Mouse (Mus musculus) hindbrain, embryonic 10.5 days (tissue): Measurements from ENCODE around the gene Miga2. TPM values are rescaled to one million over a fixed set of nuclear protein-coding genes. Genes with fewer than 3 reads are reported as not detected.
A peak's percentile ranks its signal among the peaks of the same experiment; 100 is the strongest.

ENCODE experiments used
- DNase-seq: peaks from one replicate; pipeline ENCODE4 v3.0.0-alpha.2; 2017; ENCODE audit warnings: low spot score
- H3K27ac ChIP-seq: fragments of 300-500 bp; sonication (generic); 2 replicates; pipeline ENCODE4 v1.5.1; 2016; ENCODE audit warnings: mild to moderate bottlenecking, moderate library complexity
- H3K27me3 ChIP-seq: fragments of 300-500 bp; sonication (generic); 2 replicates; pipeline ENCODE4 v1.6.1; 2016; ENCODE audit warnings: mild to moderate bottlenecking; ENCODE audit not compliant: poor library complexity, insufficient read depth, severe bottlenecking
- H3K36me3 ChIP-seq: fragments of 300-500 bp; sonication (generic); 2 replicates; pipeline ENCODE4 v1.6.1; 2016; ENCODE audit warnings: mild to moderate bottlenecking, moderate library complexity
- H3K4me1 ChIP-seq: fragments of 300-500 bp; sonication (generic); replicated peaks from 2 replicates; pipeline ENCODE4 v1.6.1; 2016; ENCODE audit warnings: mild to moderate bottlenecking
- H3K4me3 ChIP-seq: fragments of 300-500 bp; sonication (generic); 2 replicates; pipeline ENCODE4 v1.5.1; 2016; ENCODE audit warnings: mild to moderate bottlenecking, moderate library complexity
- H3K9me3 ChIP-seq: fragments of 300-500 bp; sonication (generic); 2 replicates; pipeline ENCODE4 v1.6.1; 2016; ENCODE audit warnings: mild to moderate bottlenecking, moderate library complexity
- WGBS: fragments of 180-500 bp; shearing (Covaris S2); methylation state at CpG from one replicate; pipeline ENCODE4 v1.1.7; 2016; 5-methylcytosine and 5-hydroxymethylcytosine counted together
- polyA plus RNA-seq: library from polyadenylated mRNA; unstranded; fragments of >200 nt; fragmentation: Nextera tagmentation; extraction: Ambion mirVana; gene quantifications from 2 replicates; pipeline ENCODE4 v1.2.1, GENCODE M21; 2016

Gene Miga2
- polyA plus RNA-seq, 1 experiment from 2014 or later, result 33.6 TPM

GRCm38 (mm10) chr2:30392114-30392576 lies 28.1 kb downstream of the Miga2 start, which contains the start of gene Dolpp1:
Dolpp1 (plus strand) TSS chr2:30392254.
- Histone ChIP-seq H3K36me3 (peaks cover 37% of the 10 kb centered on the region), H3K9me3 (no peaks in the 10 kb centered on the region), H3K4me1 (peaks cover 35% of the 10 kb centered on the region), H3K27me3 (no peaks in the 10 kb centered on the region), H3K27ac (peak within 1 kb of the TSS; percentile 93), H3K4me3 (peak within 1 kb of the TSS; percentile 89)
- DNase-seq, result peak; percentile 99
- under 1% methylated on average over 40 of the region's 40 CpGs for WGBS

- WGBS, result under 1% methylated on average over 54 of the region's 54 CpGs
- H3K4me1 ChIP-seq, result peaks cover 41% of the 10 kb centered on the region
- H3K27me3 ChIP-seq, result no peaks in the 10 kb centered on the region
- peak; percentile 93 for DNase-seq
- peak overlapping the region; percentile 89 for H3K4me3 ChIP-seq
- peaks cover 43% of the 10 kb centered on the region for H3K36me3 ChIP-seq
- H3K9me3 ChIP-seq, result no peaks in the 10 kb centered on the region
- peak overlapping the region; percentile 93 for H3K27ac ChIP-seq
These were observed 28.7 kb downstream of the Miga2 start for GRCm38 (mm10) chr2:30392577-30393369.

GRCm38 (mm10) chr2:30393370-30393656 lies 29.3 kb downstream of the Miga2 start:
- H3K4me3 ChIP-seq, result peak overlapping the region; percentile 89
- H3K4me1 ChIP-seq, result peaks cover 46% of the 10 kb centered on the region
- WGBS, result 70% methylated on average over 1 of the region's 1 CpGs
- peaks cover 49% of the 10 kb centered on the region for H3K36me3 ChIP-seq
- no peak for DNase-seq
- H3K27me3 ChIP-seq, result no peaks in the 10 kb centered on the region
- peak overlapping the region; percentile 93 for H3K27ac ChIP-seq
- no peaks in the 10 kb centered on the region for H3K9me3 ChIP-seq

- Histone ChIP-seq H3K9me3 (no peaks in the 10 kb centered on the region), H3K27ac (no peak overlapping the region), H3K4me3 (no peak overlapping the region), H3K27me3 (no peaks in the 10 kb centered on the region), H3K4me1 (peaks cover 68% of the 10 kb centered on the region), H3K36me3 (peaks cover 69% of the 10 kb centered on the region)
- 93% methylated on average over 7 of the region's 7 CpGs for WGBS
- no peak for DNase-seq
These were observed 31.7 kb downstream of the Miga2 start for GRCm38 (mm10) chr2:30395757-30396156.

- 90% methylated on average over 7 of the region's 7 CpGs for WGBS
- H3K4me3 ChIP-seq, result no peak overlapping the region
- no peaks in the 10 kb centered on the region for H3K27me3 ChIP-seq
- no peak overlapping the region for H3K27ac ChIP-seq
- DNase-seq, result no peak
- no peaks in the 10 kb centered on the region for H3K9me3 ChIP-seq
- H3K4me1 ChIP-seq, result peaks cover 68% of the 10 kb centered on the region
- peaks cover 72% of the 10 kb centered on the region for H3K36me3 ChIP-seq
These were observed 32.2 kb downstream of the Miga2 start for GRCm38 (mm10) chr2:30396246-30396645.

- DNase-seq, result no peak
- Histone ChIP-seq H3K4me1 (peaks cover 65% of the 10 kb centered on the region), H3K36me3 (peaks cover 90% of the 10 kb centered on the region), H3K9me3 (no peaks in the 10 kb centered on the region), H3K4me3 (no peak overlapping the region), H3K27me3 (no peaks in the 10 kb centered on the region), H3K27ac (peak overlapping the region; percentile 94)
- 84% methylated on average over 10 of the region's 10 CpGs for WGBS
These were observed 34.0 kb downstream of the Miga2 start for GRCm38 (mm10) chr2:30397986-30398512.

GRCm38 (mm10) chr2:30399191-30400171 lies 35.4 kb downstream of the Miga2 start:
- 37% methylated on average over 20 of the region's 20 CpGs for WGBS
- H3K4me3 ChIP-seq, result peak overlapping the region; percentile 26

GRCm38 (mm10) chr2:30401581-30401980 lies 37.5 kb downstream of the Miga2 start:
- Histone ChIP-seq H3K4me1 (peaks cover 52% of the 10 kb centered on the region), H3K9me3 (no peaks in the 10 kb centered on the region), H3K27me3 (no peaks in the 10 kb centered on the region), H3K27ac (peak overlapping the region; percentile 94), H3K4me3 (peak overlapping the region; percentile 16; the same call in 1 of the 2 replicates), H3K36me3 (peaks cover 97% of the 10 kb centered on the region)
- WGBS, result 76% methylated on average over 1 of the region's 1 CpGs
- no peak for DNase-seq

More at GRCm38 (mm10) chr2:30399191-30400171, 35.4 kb downstream of the Miga2 start:
- peak; percentile 73 for DNase-seq
- H3K27ac ChIP-seq, result peak overlapping the region; percentile 94
- H3K4me1 ChIP-seq, result peaks cover 52% of the 10 kb centered on the region
- H3K27me3 ChIP-seq, result no peaks in the 10 kb centered on the region
- H3K36me3 ChIP-seq, result peaks cover 95% of the 10 kb centered on the region
- no peaks in the 10 kb centered on the region for H3K9me3 ChIP-seq

GRCm38 (mm10) chr2:30402351-30402826 lies 38.4 kb downstream of the Miga2 start:
- Histone ChIP-seq H3K36me3 (peaks cover 97% of the 10 kb centered on the region), H3K27ac (0 out of 2 replicates have a peak overlapping the region, but pooled peaks have one; percentile 17), H3K4me3 (no peak overlapping the region), H3K4me1 (peaks cover 49% of the 10 kb centered on the region), H3K27me3 (no peaks in the 10 kb centered on the region), H3K9me3 (no peaks in the 10 kb centered on the region)
- DNase-seq, result no peak
- 92% methylated on average over 9 of the region's 9 CpGs for WGBS

GRCm38 (mm10) chr2:30402843-30403242 lies 38.8 kb downstream of the Miga2 start:
- 0 out of 2 replicates have a peak overlapping the region, but pooled peaks have one; percentile 17 for H3K27ac ChIP-seq
- peaks cover 45% of the 10 kb centered on the region for H3K4me1 ChIP-seq
- no peaks in the 10 kb centered on the region for H3K27me3 ChIP-seq
- no peak overlapping the region for H3K4me3 ChIP-seq
- H3K36me3 ChIP-seq, result peaks cover 97% of the 10 kb centered on the region
- no peak for DNase-seq
- 73% methylated on average over 2 of the region's 2 CpGs for WGBS
- H3K9me3 ChIP-seq, result no peaks in the 10 kb centered on the region

- no peaks in the 10 kb centered on the region for H3K9me3 ChIP-seq
- no peaks in the 10 kb centered on the region for H3K27me3 ChIP-seq
- WGBS, result 89% methylated on average over 1 of the region's 1 CpGs
- no peak for DNase-seq
- H3K36me3 ChIP-seq, result peaks cover 97% of the 10 kb centered on the region
- no peak overlapping the region for H3K4me3 ChIP-seq
- H3K27ac ChIP-seq, result no peak overlapping the region
- H3K4me1 ChIP-seq, result peaks cover 34% of the 10 kb centered on the region
These were observed 39.8 kb downstream of the Miga2 start for GRCm38 (mm10) chr2:30403870-30404269.

GRCm38 (mm10) chr2:30407221-30407620 lies 43.2 kb downstream of the Miga2 start:
- no peak for DNase-seq
- H3K4me3 ChIP-seq, result no peak overlapping the region
- no peaks in the 10 kb centered on the region for H3K27me3 ChIP-seq
- 0 out of 2 replicates have a peak, but pooled peaks cover under 1% of the 10 kb centered on the region for H3K4me1 ChIP-seq
- WGBS, result 89% methylated on average over 2 of the region's 2 CpGs
- H3K36me3 ChIP-seq, result peaks cover 92% of the 10 kb centered on the region
- no peak overlapping the region for H3K27ac ChIP-seq
- no peaks in the 10 kb centered on the region for H3K9me3 ChIP-seq
